Mouse (Mus musculus) testis, adult 2 months (tissue): ENCODE measurements around the gene 2210408I21Rik.

Experiments
- CTCF ChIP-seq: fragments of 200-500 bp; IDR thresholded peaks from 2 replicates; pipeline ENCODE4 v1.5.1; 2012; ENCODE audit warnings: low read depth, mild to moderate bottlenecking, inconsistent platforms, low read length, moderate library complexity; ENCODE audit not compliant: control insufficient read depth, insufficient read depth, insufficient replicate concordance
- POLR2A ChIP-seq: fragments of 200-500 bp; IDR thresholded peaks from 2 replicates; pipeline ENCODE4 v1.6.1; 2012; ENCODE audit warnings: low read depth, mild to moderate bottlenecking, inconsistent platforms, low read length, moderate library complexity; ENCODE audit not compliant: control insufficient read depth

DNA sequence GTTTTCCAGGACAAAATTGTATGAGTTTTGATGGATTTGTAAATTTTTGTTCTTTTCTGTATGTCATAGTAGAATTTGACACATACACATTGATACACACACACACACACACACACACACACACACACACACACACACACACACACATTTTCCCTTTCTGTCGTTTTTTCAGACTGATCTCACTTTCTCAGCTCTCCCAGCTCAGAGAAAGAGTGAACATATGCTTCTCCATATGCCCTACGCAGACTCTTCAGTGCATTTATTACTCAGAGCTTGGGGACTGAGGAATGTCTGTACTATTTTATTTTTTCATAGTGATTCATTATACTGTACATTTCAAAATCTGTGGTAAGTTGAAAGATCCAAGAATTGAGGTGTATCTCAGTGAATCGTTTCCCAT, 160.2 kb downstream of the 2210408I21Rik start:
- TF ChIP-seq CTCF (no peak), POLR2A (no peak)
